Mouse (Mus musculus): ENCODE measurements around the gene Ppp1r12a. TPM values are rescaled to one million over a fixed set of nuclear protein-coding genes. Genes with fewer than 3 reads are reported as not detected.

Ppp1r12a gene
- total and polyA plus RNA-seq, 2 experiments from 2014 or later, result 52.0 to 52.3 TPM

GRCm38 (mm10) chr10:108192306-108192705 is 30.3 kb downstream of the Ppp1r12a start:
- no peaks in the 10 kb centered on the region for H3K36me3 ChIP-seq (ENCODE audit: insufficient read depth, low read length)
- ATAC-seq (no peak), DNase-seq (ENCODE audit: low spot score) (no peak)
- no peak overlapping the region for H3K9ac ChIP-seq (replicated peaks; ENCODE audit: low read length)
- H3K9me3 ChIP-seq (ENCODE audit: low read length), result no peaks in the 10 kb centered on the region
- no peaks in the 10 kb centered on the region for H3K27me3 ChIP-seq (ENCODE audit: insufficient read depth, low read length)
- H3K4me1 ChIP-seq (ENCODE audit: insufficient read depth, low read length), result no peaks in the 10 kb centered on the region
- H3K4me3 ChIP-seq (ENCODE audit: low read length), result no peak overlapping the region
- TF ChIP-seq CTCF (IDR thresholded peaks at IDR 0.05; ENCODE audit: low read depth), result no peak
- H3K27ac ChIP-seq, result no peak overlapping the region
- 37% methylated on average over 2 of the region's 2 CpGs for WGBS
- no peak overlapping the region for H3K4me2 ChIP-seq (ENCODE audit: low read depth, low read length)

GRCm38 (mm10) chr10:108196124-108196523 is 34.1 kb downstream of the Ppp1r12a start:
- Histone ChIP-seq H3K27ac (no peak overlapping the region), H3K9me3 (ENCODE audit: low read length) (no peaks in the 10 kb centered on the region), H3K36me3 (ENCODE audit: insufficient read depth, low read length) (no peaks in the 10 kb centered on the region), H3K9ac (replicated peaks; ENCODE audit: low read length) (no peak overlapping the region), H3K4me1 (ENCODE audit: insufficient read depth, low read length) (no peaks in the 10 kb centered on the region), H3K27me3 (ENCODE audit: insufficient read depth, low read length) (no peaks in the 10 kb centered on the region), H3K4me3 (ENCODE audit: low read length) (no peak overlapping the region), H3K4me2 (ENCODE audit: low read depth, low read length) (no peak overlapping the region)
- no peak for ATAC-seq
- 93% methylated on average over 2 of the region's 2 CpGs for WGBS
- no peak for DNase-seq (ENCODE audit: low spot score)
- no peak for TF ChIP-seq CTCF (IDR thresholded peaks at IDR 0.05; ENCODE audit: low read depth)

GRCm38 (mm10) chr10:108197498-108197897 is 35.5 kb downstream of the Ppp1r12a start:
- no peaks in the 10 kb centered on the region for H3K4me1 ChIP-seq (ENCODE audit: insufficient read depth, low read length)
- H3K27ac ChIP-seq, result no peak overlapping the region
- ATAC-seq, result no peak
- no peak overlapping the region for H3K4me2 ChIP-seq (ENCODE audit: low read depth, low read length)
- H3K27me3 ChIP-seq (ENCODE audit: insufficient read depth, low read length), result no peaks in the 10 kb centered on the region
- 97% methylated on average over 1 of the region's 1 CpGs for WGBS
- no peaks in the 10 kb centered on the region for H3K36me3 ChIP-seq (ENCODE audit: insufficient read depth, low read length)
- H3K9ac ChIP-seq (replicated peaks; ENCODE audit: low read length), result no peak overlapping the region
- no peak overlapping the region for H3K4me3 ChIP-seq (ENCODE audit: low read length)
- DNase-seq (ENCODE audit: low spot score), result no peak
- no peaks in the 10 kb centered on the region for H3K9me3 ChIP-seq (ENCODE audit: low read length)
- no peak for TF ChIP-seq CTCF (IDR thresholded peaks at IDR 0.05; ENCODE audit: low read depth)

- Histone ChIP-seq H3K4me3 (ENCODE audit: low read length) (no peak overlapping the region), H3K4me1 (ENCODE audit: insufficient read depth, low read length) (no peaks in the 10 kb centered on the region), H3K27ac (no peak overlapping the region), H3K36me3 (ENCODE audit: insufficient read depth, low read length) (no peaks in the 10 kb centered on the region), H3K4me2 (ENCODE audit: low read depth, low read length) (no peak overlapping the region), H3K9me3 (ENCODE audit: low read length) (no peaks in the 10 kb centered on the region), H3K9ac (replicated peaks; ENCODE audit: low read length) (no peak overlapping the region), H3K27me3 (ENCODE audit: insufficient read depth, low read length) (no peaks in the 10 kb centered on the region)
- DNase-seq (ENCODE audit: low spot score) (no peak), ATAC-seq (no peak)
- WGBS, result 91% methylated on average over 2 of the region's 2 CpGs
- no peak for TF ChIP-seq CTCF (IDR thresholded peaks at IDR 0.05; ENCODE audit: low read depth)
Observed at GRCm38 (mm10) chr10:108198945-108199344, 37.0 kb downstream of the Ppp1r12a start.

GRCm38 (mm10) chr10:108202126-108202525 is 40.1 kb downstream of the Ppp1r12a start:
- TF ChIP-seq CTCF (IDR thresholded peaks at IDR 0.05; ENCODE audit: low read depth), result no peak
- no peak overlapping the region for H3K27ac ChIP-seq
- no peak overlapping the region for H3K4me2 ChIP-seq (ENCODE audit: low read depth, low read length)
- no peaks in the 10 kb centered on the region for H3K36me3 ChIP-seq (ENCODE audit: insufficient read depth, low read length)
- 83% methylated on average over 4 of the region's 4 CpGs for WGBS
- H3K4me1 ChIP-seq (ENCODE audit: insufficient read depth, low read length), result no peaks in the 10 kb centered on the region
- no peaks in the 10 kb centered on the region for H3K9me3 ChIP-seq (ENCODE audit: low read length)
- no peak overlapping the region for H3K4me3 ChIP-seq (ENCODE audit: low read length)
- H3K27me3 ChIP-seq (ENCODE audit: insufficient read depth, low read length), result no peaks in the 10 kb centered on the region
- H3K9ac ChIP-seq (replicated peaks; ENCODE audit: low read length), result no peak overlapping the region
- DNase-seq (ENCODE audit: low spot score) (no peak), ATAC-seq (no peak)

GRCm38 (mm10) chr10:108203440-108203839 is 41.4 kb downstream of the Ppp1r12a start:
- TF ChIP-seq CTCF (IDR thresholded peaks at IDR 0.05; ENCODE audit: low read depth), result no peak
- no peak for ATAC-seq

GRCm38 (mm10) chr10:108209396-108209795 is 47.4 kb downstream of the Ppp1r12a start:
- Histone ChIP-seq H3K4me2 (ENCODE audit: low read depth, low read length) (no peak overlapping the region), H3K4me3 (ENCODE audit: low read length) (no peak overlapping the region), H3K4me1 (ENCODE audit: insufficient read depth, low read length) (no peaks in the 10 kb centered on the region), H3K9me3 (ENCODE audit: low read length) (no peaks in the 10 kb centered on the region), H3K27me3 (ENCODE audit: insufficient read depth, low read length) (no peaks in the 10 kb centered on the region), H3K36me3 (ENCODE audit: insufficient read depth, low read length) (no peaks in the 10 kb centered on the region), H3K27ac (no peak overlapping the region), H3K9ac (replicated peaks; ENCODE audit: low read length) (no peak overlapping the region)
- no peak for ATAC-seq
- TF ChIP-seq CTCF (IDR thresholded peaks at IDR 0.05; ENCODE audit: low read depth), result no peak
- no peak for DNase-seq (ENCODE audit: low spot score)
- 70% methylated on average over 5 of the region's 5 CpGs for WGBS

More at GRCm38 (mm10) chr10:108203440-108203839, 41.4 kb downstream of the Ppp1r12a start:
- H3K9ac ChIP-seq (replicated peaks; ENCODE audit: low read length), result no peak overlapping the region
- no peaks in the 10 kb centered on the region for H3K27me3 ChIP-seq (ENCODE audit: insufficient read depth, low read length)
- no peak overlapping the region for H3K4me2 ChIP-seq (ENCODE audit: low read depth, low read length)
- no peaks in the 10 kb centered on the region for H3K9me3 ChIP-seq (ENCODE audit: low read length)
- H3K4me1 ChIP-seq (ENCODE audit: insufficient read depth, low read length), result no peaks in the 10 kb centered on the region
- no peak for DNase-seq (ENCODE audit: low spot score)
- H3K36me3 ChIP-seq (ENCODE audit: insufficient read depth, low read length), result no peaks in the 10 kb centered on the region
- H3K27ac ChIP-seq, result no peak overlapping the region
- H3K4me3 ChIP-seq (ENCODE audit: low read length), result no peak overlapping the region

Data from hindbrain, postnatal 0 days (tissue).